Mouse (Mus musculus): ENCODE results near the gene 5430427O19Rik. TPM values are rescaled to one million over a fixed set of nuclear protein-coding genes. Genes with fewer than 3 reads are reported as not detected.

5430427O19Rik gene
- polyA plus RNA-seq (2016; fragmentation: Nextera tagmentation; extraction: Ambion mirVana), result 0.05 TPM in 2 replicates

- WGBS, result 88% methylated on average over 3 of the region's 3 CpGs
Observed at GRCm38 (mm10) chrX:85869914-85870483, at the start of gene 5430427O19Rik. 5430427O19Rik (plus strand) TSS chrX:85870354.

GRCm38 (mm10) chrX:85827719-85828453 lies 42.3 kb upstream of the 5430427O19Rik start:
- Histone ChIP-seq H3K27me3 (ENCODE audit: low read depth, poor library complexity, severe bottlenecking) (no peaks in the 10 kb centered on the region), H3K36me3 (no peaks in the 10 kb centered on the region), H3K4me1 (no peaks in the 10 kb centered on the region), H3K4me3 (no peak overlapping the region), H3K27ac (no peak overlapping the region), H3K9me3 (replicated peaks) (no peaks in the 10 kb centered on the region)
- 93% methylated on average over 3 of the region's 3 CpGs for WGBS
- no peak for DNase-seq (ENCODE audit: low spot score)

More at GRCm38 (mm10) chrX:85869914-85870483, at the start of gene 5430427O19Rik:
- Histone ChIP-seq H3K4me3 (no peak within 1 kb of the TSS), H3K36me3 (no peaks in the 10 kb centered on the region), H3K27ac (no peak within 1 kb of the TSS), H3K9me3 (replicated peaks) (no peaks in the 10 kb centered on the region), H3K4me1 (no peaks in the 10 kb centered on the region), H3K27me3 (ENCODE audit: low read depth, poor library complexity, severe bottlenecking) (no peaks in the 10 kb centered on the region)
- no peak for DNase-seq (ENCODE audit: low spot score)

- Histone ChIP-seq H3K4me1 (no peaks in the 10 kb centered on the region), H3K36me3 (no peaks in the 10 kb centered on the region), H3K27ac (no peak overlapping the region), H3K9me3 (replicated peaks) (no peaks in the 10 kb centered on the region), H3K4me3 (no peak overlapping the region), H3K27me3 (ENCODE audit: low read depth, poor library complexity, severe bottlenecking) (no peaks in the 10 kb centered on the region)
- no peak for DNase-seq (ENCODE audit: low spot score)
Observed at GRCm38 (mm10) chrX:85829000-85829399, 41.2 kb upstream of the 5430427O19Rik start.

GRCm38 (mm10) chrX:85839174-85839573 lies 31.0 kb upstream of the 5430427O19Rik start:
- no peak for DNase-seq (ENCODE audit: low spot score)
- H3K9me3 ChIP-seq (replicated peaks), result no peaks in the 10 kb centered on the region
- no peak overlapping the region for H3K4me3 ChIP-seq
- no peaks in the 10 kb centered on the region for H3K36me3 ChIP-seq
- no peak overlapping the region for H3K27ac ChIP-seq
- no peaks in the 10 kb centered on the region for H3K27me3 ChIP-seq (ENCODE audit: low read depth, poor library complexity, severe bottlenecking)
- H3K4me1 ChIP-seq, result no peaks in the 10 kb centered on the region

- Histone ChIP-seq H3K27ac (no peak overlapping the region), H3K9me3 (replicated peaks) (no peaks in the 10 kb centered on the region), H3K4me3 (no peak overlapping the region), H3K36me3 (no peaks in the 10 kb centered on the region), H3K4me1 (no peaks in the 10 kb centered on the region), H3K27me3 (ENCODE audit: low read depth, poor library complexity, severe bottlenecking) (no peaks in the 10 kb centered on the region)
- WGBS, result 84% methylated on average over 3 of the region's 3 CpGs
- no peak for DNase-seq (ENCODE audit: low spot score)
Observed at GRCm38 (mm10) chrX:85855938-85856337, 14.2 kb upstream of the 5430427O19Rik start.

GRCm38 (mm10) chrX:85857169-85857568 lies 13.0 kb upstream of the 5430427O19Rik start:
- no peaks in the 10 kb centered on the region for H3K9me3 ChIP-seq (replicated peaks)
- no peak for DNase-seq (ENCODE audit: low spot score)
- no peaks in the 10 kb centered on the region for H3K27me3 ChIP-seq (ENCODE audit: low read depth, poor library complexity, severe bottlenecking)
- no peaks in the 10 kb centered on the region for H3K36me3 ChIP-seq
- H3K4me1 ChIP-seq, result no peaks in the 10 kb centered on the region
- H3K4me3 ChIP-seq, result no peak overlapping the region
- no peak overlapping the region for H3K27ac ChIP-seq

- Histone ChIP-seq H3K27ac (no peak overlapping the region), H3K36me3 (no peaks in the 10 kb centered on the region), H3K27me3 (ENCODE audit: low read depth, poor library complexity, severe bottlenecking) (no peaks in the 10 kb centered on the region), H3K4me1 (no peaks in the 10 kb centered on the region), H3K4me3 (no peak overlapping the region), H3K9me3 (replicated peaks) (no peaks in the 10 kb centered on the region)
- no peak for DNase-seq (ENCODE audit: low spot score)
- 80% methylated on average over 3 of the region's 3 CpGs for WGBS
Observed at GRCm38 (mm10) chrX:85868079-85868478, 2.1 kb upstream of the 5430427O19Rik start.

GRCm38 (mm10) chrX:85871371-85872056 lies 1.4 kb downstream of the 5430427O19Rik start:
- Histone ChIP-seq H3K36me3 (no peaks in the 10 kb centered on the region), H3K9me3 (replicated peaks) (no peaks in the 10 kb centered on the region), H3K27me3 (ENCODE audit: low read depth, poor library complexity, severe bottlenecking) (no peaks in the 10 kb centered on the region), H3K4me3 (no peak overlapping the region), H3K27ac (no peak overlapping the region), H3K4me1 (no peaks in the 10 kb centered on the region)
- 95% methylated on average over 11 of the region's 11 CpGs for WGBS
- DNase-seq (ENCODE audit: low spot score), result no peak

GRCm38 (mm10) chrX:85874367-85874766 lies 4.2 kb downstream of the 5430427O19Rik start:
- WGBS, result 97% methylated on average over 4 of the region's 4 CpGs
- H3K4me1 ChIP-seq, result no peaks in the 10 kb centered on the region
- H3K4me3 ChIP-seq, result no peak overlapping the region
- no peak for DNase-seq (ENCODE audit: low spot score)
- no peaks in the 10 kb centered on the region for H3K27me3 ChIP-seq (ENCODE audit: low read depth, poor library complexity, severe bottlenecking)
- H3K27ac ChIP-seq, result no peak overlapping the region
- H3K36me3 ChIP-seq, result no peaks in the 10 kb centered on the region
- no peaks in the 10 kb centered on the region for H3K9me3 ChIP-seq (replicated peaks)

GRCm38 (mm10) chrX:85875951-85876350 lies 5.8 kb downstream of the 5430427O19Rik start:
- no peak overlapping the region for H3K4me3 ChIP-seq
- H3K9me3 ChIP-seq (replicated peaks), result no peaks in the 10 kb centered on the region
- H3K27ac ChIP-seq, result no peak overlapping the region
- DNase-seq (ENCODE audit: low spot score), result no peak
- H3K4me1 ChIP-seq, result no peaks in the 10 kb centered on the region
- no peaks in the 10 kb centered on the region for H3K36me3 ChIP-seq
- no peaks in the 10 kb centered on the region for H3K27me3 ChIP-seq (ENCODE audit: low read depth, poor library complexity, severe bottlenecking)

- Histone ChIP-seq H3K36me3 (no peaks in the 10 kb centered on the region), H3K27me3 (ENCODE audit: low read depth, poor library complexity, severe bottlenecking) (no peaks in the 10 kb centered on the region), H3K4me3 (no peak overlapping the region), H3K4me1 (no peaks in the 10 kb centered on the region), H3K9me3 (replicated peaks) (no peaks in the 10 kb centered on the region), H3K27ac (no peak overlapping the region)
- DNase-seq (ENCODE audit: low spot score), result no peak
- 80% methylated on average over 2 of the region's 2 CpGs for WGBS
Observed at GRCm38 (mm10) chrX:85877747-85878146, 7.6 kb downstream of the 5430427O19Rik start.

GRCm38 (mm10) chrX:85878293-85878692 lies 8.1 kb downstream of the 5430427O19Rik start:
- Histone ChIP-seq H3K9me3 (replicated peaks) (no peaks in the 10 kb centered on the region), H3K4me1 (no peaks in the 10 kb centered on the region), H3K4me3 (no peak overlapping the region), H3K36me3 (no peaks in the 10 kb centered on the region), H3K27ac (no peak overlapping the region), H3K27me3 (ENCODE audit: low read depth, poor library complexity, severe bottlenecking) (no peaks in the 10 kb centered on the region)
- no peak for DNase-seq (ENCODE audit: low spot score)

- no peaks in the 10 kb centered on the region for H3K4me1 ChIP-seq
- 68% methylated on average over 7 of the region's 7 CpGs for WGBS
- no peak overlapping the region for H3K27ac ChIP-seq
- no peaks in the 10 kb centered on the region for H3K36me3 ChIP-seq
- H3K4me3 ChIP-seq, result no peak overlapping the region
- DNase-seq (ENCODE audit: low spot score), result peak; percentile 29
- H3K9me3 ChIP-seq (replicated peaks), result no peaks in the 10 kb centered on the region
- H3K27me3 ChIP-seq (ENCODE audit: low read depth, poor library complexity, severe bottlenecking), result no peaks in the 10 kb centered on the region
Observed at GRCm38 (mm10) chrX:85879198-85879977, 9.2 kb downstream of the 5430427O19Rik start.
